Mouse (Mus musculus) lung, embryonic 16.5 days (tissue): ENCODE measurements around the gene Hemgn. TPM values are rescaled to one million over a fixed set of nuclear protein-coding genes. Genes with fewer than 3 reads are reported as not detected.

Experiments used
- ATAC-seq: fragments of 200-750 bp; cut with Nextera tagmentation; 2 replicates; pipeline ENCODE4 v1.8.0; 2017; ENCODE audit warnings: low read depth, mild to moderate bottlenecking, moderate library complexity
- H3K27ac ChIP-seq: fragments of 300-500 bp; sonication (generic); 2 replicates; pipeline ENCODE4 v1.5.1; 2014; ENCODE audit warnings: mild to moderate bottlenecking, control low read depth, low read length
- H3K27me3 ChIP-seq: fragments of 300-500 bp; sonication (generic); 2 replicates; pipeline ENCODE4 v1.6.1; 2014; ENCODE audit warnings: low read depth, low read length, mixed read lengths; ENCODE audit not compliant: control insufficient read depth, insufficient read depth
- H3K36me3 ChIP-seq: fragments of 300-500 bp; sonication (generic); 2 replicates; pipeline ENCODE4 v1.6.1; 2014; ENCODE audit warnings: low read length; ENCODE audit not compliant: control insufficient read depth, insufficient read depth
- H3K4me1 ChIP-seq: fragments of 300-500 bp; sonication (generic); replicated peaks from 2 replicates; pipeline ENCODE4 v1.6.1; 2014; ENCODE audit warnings: low read length, mixed read lengths; ENCODE audit not compliant: control insufficient read depth, insufficient read depth
- H3K4me2 ChIP-seq: fragments of 300-500 bp; sonication (generic); 2 replicates; pipeline ENCODE4 v1.6.1; 2014; ENCODE audit warnings: low read depth, low read length, control low read depth
- H3K4me3 ChIP-seq: fragments of 300-500 bp; sonication (generic); 2 replicates; pipeline ENCODE4 v1.5.1; 2014; ENCODE audit warnings: mild to moderate bottlenecking, low read length, control low read depth
- H3K9ac ChIP-seq: fragments of 300-500 bp; sonication (generic); 2 replicates; pipeline ENCODE4 v1.6.1; 2014; ENCODE audit warnings: low read length, control low read depth
- H3K9me3 ChIP-seq: fragments of 300-500 bp; sonication (generic); 2 replicates; pipeline ENCODE4 v1.6.1; 2016; ENCODE audit warnings: low read length; ENCODE audit not compliant: control insufficient read depth
- WGBS: fragments of 180-500 bp; shearing (Covaris S2); extraction: QIAGEN DNeasy Blood & Tissue Kit; methylation state at CpG from one replicate; pipeline ENCODE4 v1.1.7; 2014; 5-methylcytosine and 5-hydroxymethylcytosine counted together
- polyA plus RNA-seq: library from polyadenylated mRNA; unstranded; fragments of >200 nt; fragmentation: Nextera tagmentation; extraction: Ambion mirVana; gene quantifications from 2 replicates; pipeline ENCODE4 v1.2.1, GENCODE M21; 2015

Gene Hemgn
- polyA plus RNA-seq, 1 experiment from 2014 or later, result 1.1 TPM

- H3K4me3 ChIP-seq, result no peak overlapping the region
- WGBS, result 49% methylated on average over 5 of the region's 5 CpGs
- no peak overlapping the region for H3K9ac ChIP-seq
- H3K36me3 ChIP-seq, result no peaks in the 10 kb centered on the region
- ATAC-seq, result no peak
- peaks cover under 1% of the 10 kb centered on the region for H3K4me1 ChIP-seq
- peaks cover 71% of the 10 kb centered on the region for H3K27me3 ChIP-seq
- H3K27ac ChIP-seq, result no peak overlapping the region
- H3K9me3 ChIP-seq, result no peaks in the 10 kb centered on the region
- H3K4me2 ChIP-seq, result no peak overlapping the region
Observed at GRCm38 (mm10) chr4:46349530-46349929, 63.8 kb downstream of the Hemgn start.

- no peak overlapping the region for H3K4me3 ChIP-seq
- no peaks in the 10 kb centered on the region for H3K36me3 ChIP-seq
- no peak overlapping the region for H3K9ac ChIP-seq
- ATAC-seq, result no peak
- peaks cover 5% of the 10 kb centered on the region for H3K4me1 ChIP-seq
- no peaks in the 10 kb centered on the region for H3K9me3 ChIP-seq
- H3K4me2 ChIP-seq, result no peak overlapping the region
- WGBS, result 26% methylated on average over 9 of the region's 9 CpGs
- no peak overlapping the region for H3K27ac ChIP-seq
- H3K27me3 ChIP-seq, result peaks cover 78% of the 10 kb centered on the region
Observed at GRCm38 (mm10) chr4:46348897-46349296, 64.4 kb downstream of the Hemgn start.

- Histone ChIP-seq H3K4me3 (no peak overlapping the region), H3K4me2 (no peak overlapping the region), H3K9ac (no peak overlapping the region), H3K27me3 (peaks cover 87% of the 10 kb centered on the region), H3K9me3 (no peaks in the 10 kb centered on the region), H3K27ac (no peak overlapping the region), H3K36me3 (no peaks in the 10 kb centered on the region), H3K4me1 (peaks cover 5% of the 10 kb centered on the region)
- 4% methylated on average over 41 of the region's 41 CpGs for WGBS
- no peak for ATAC-seq
Observed at GRCm38 (mm10) chr4:46347580-46348515, 65.5 kb downstream of the Hemgn start.

- H3K4me3 ChIP-seq, result no peak overlapping the region
- no peak overlapping the region for H3K9ac ChIP-seq
- H3K9me3 ChIP-seq, result no peaks in the 10 kb centered on the region
- H3K27me3 ChIP-seq, result peaks cover 90% of the 10 kb centered on the region
- WGBS, result 6% methylated on average over 4 of the region's 4 CpGs
- H3K4me1 ChIP-seq, result peaks cover 5% of the 10 kb centered on the region
- H3K4me2 ChIP-seq, result no peak overlapping the region
- no peak overlapping the region for H3K27ac ChIP-seq
- no peak for ATAC-seq
- H3K36me3 ChIP-seq, result no peaks in the 10 kb centered on the region
Observed at GRCm38 (mm10) chr4:46347141-46347540, 66.2 kb downstream of the Hemgn start.

- H3K9ac ChIP-seq, result no peak overlapping the region
- H3K27me3 ChIP-seq, result peaks cover 98% of the 10 kb centered on the region
- 25% methylated on average over 6 of the region's 6 CpGs for WGBS
- H3K27ac ChIP-seq, result no peak overlapping the region
- H3K4me1 ChIP-seq, result peaks cover 5% of the 10 kb centered on the region
- no peak overlapping the region for H3K4me3 ChIP-seq
- H3K4me2 ChIP-seq, result no peak overlapping the region
- H3K36me3 ChIP-seq, result no peaks in the 10 kb centered on the region
- no peak for ATAC-seq
- H3K9me3 ChIP-seq, result no peaks in the 10 kb centered on the region
Observed at GRCm38 (mm10) chr4:46346221-46346620, 67.1 kb downstream of the Hemgn start.

- H3K9me3 ChIP-seq, result no peaks in the 10 kb centered on the region
- H3K4me3 ChIP-seq, result no peak overlapping the region
- ATAC-seq, result no peak
- H3K27ac ChIP-seq, result no peak overlapping the region
- H3K4me1 ChIP-seq, result peaks cover 5% of the 10 kb centered on the region
- no peak overlapping the region for H3K9ac ChIP-seq
- peaks cover 98% of the 10 kb centered on the region for H3K27me3 ChIP-seq
- no peaks in the 10 kb centered on the region for H3K36me3 ChIP-seq
- 30% methylated on average over 3 of the region's 3 CpGs for WGBS
- H3K4me2 ChIP-seq, result no peak overlapping the region
Observed at GRCm38 (mm10) chr4:46345773-46346100, 67.6 kb downstream of the Hemgn start.

- Histone ChIP-seq H3K36me3 (no peaks in the 10 kb centered on the region), H3K4me2 (peak overlapping the region; percentile 55), H3K27me3 (peaks cover 98% of the 10 kb centered on the region), H3K4me3 (peak overlapping the region; percentile 42; the same call in 1 of the 2 replicates), H3K9ac (no peak overlapping the region), H3K9me3 (no peaks in the 10 kb centered on the region; the same call in 1 of the 2 replicates), H3K4me1 (peaks cover 5% of the 10 kb centered on the region), H3K27ac (no peak overlapping the region)
- 4% methylated on average over 62 of the region's 67 CpGs for WGBS
- ATAC-seq, result no peak
Observed at GRCm38 (mm10) chr4:46345056-46345772, 68.1 kb downstream of the Hemgn start.

GRCm38 (mm10) chr4:46344288-46344687 is 69.0 kb downstream of the Hemgn start:
- no peak for ATAC-seq
- Histone ChIP-seq H3K9ac (no peak overlapping the region), H3K27me3 (peaks cover 98% of the 10 kb centered on the region), H3K4me1 (peaks cover 5% of the 10 kb centered on the region), H3K27ac (no peak overlapping the region), H3K4me2 (peak overlapping the region; percentile 55), H3K9me3 (no peaks in the 10 kb centered on the region; the same call in 1 of the 2 replicates), H3K36me3 (no peaks in the 10 kb centered on the region), H3K4me3 (peak overlapping the region; percentile 42)
- WGBS, result under 1% methylated on average over 41 of the region's 51 CpGs
